Mouse (Mus musculus) liver, adult 2 months (tissue): ENCODE measurements around the gene Csnk1d.

ENCODE experiments used
- CTCF ChIP-seq: fragments of 200-500 bp; IDR thresholded peaks from 2 replicates; pipeline ENCODE4 v1.5.1; 2011; ENCODE audit warnings: low read depth, low read length, control low read depth
- POLR2A ChIP-seq: fragments of 200-500 bp; IDR thresholded peaks from 2 replicates; pipeline ENCODE4 v1.6.1; 2011; ENCODE audit warnings: low read length, control low read depth; ENCODE audit not compliant: insufficient read depth; ENCODE audit errors: extremely low read depth

- TF ChIP-seq CTCF (no peak), POLR2A (no peak)
These were observed 28.9 kb downstream of the Csnk1d start for GRCm38 (mm10) chr11:120962050-120962771.
